Mouse (Mus musculus): ENCODE measurements around the gene Neurod1.

- no peak for TF ChIP-seq CTCF (IDR thresholded peaks at IDR 0.05; ENCODE audit: insufficient read depth, low read length)
- TF ChIP-seq POLR2A (IDR thresholded peaks at IDR 0.05; ENCODE audit: borderline replicate concordance, extremely low read depth, low read depth, low read length), result no peak
Measured at GRCm38 (mm10) chr2:79443861-79444620, 12.5 kb downstream of the Neurod1 start.
